Mouse (Mus musculus) brain, adult 2 months (tissue): ENCODE measurements at regions not wholly inside any gene's neighbourhood (a gene's known extent, or its start where the extent isn't known, plus 50 kb on each side); places are given as distances from the start of the nearest gene placed in this dataset.

ENCODE experiments used
- DNase-seq: peaks from one replicate; pipeline ENCODE4 v3.0.0; 2011; ENCODE audit warnings: low read depth, low spot score

GRCm38 (mm10) chr1:137461189-137461588 lies 500.9 kb upstream of the Nr5a2 start:
- DNase-seq: no peak

DNA sequence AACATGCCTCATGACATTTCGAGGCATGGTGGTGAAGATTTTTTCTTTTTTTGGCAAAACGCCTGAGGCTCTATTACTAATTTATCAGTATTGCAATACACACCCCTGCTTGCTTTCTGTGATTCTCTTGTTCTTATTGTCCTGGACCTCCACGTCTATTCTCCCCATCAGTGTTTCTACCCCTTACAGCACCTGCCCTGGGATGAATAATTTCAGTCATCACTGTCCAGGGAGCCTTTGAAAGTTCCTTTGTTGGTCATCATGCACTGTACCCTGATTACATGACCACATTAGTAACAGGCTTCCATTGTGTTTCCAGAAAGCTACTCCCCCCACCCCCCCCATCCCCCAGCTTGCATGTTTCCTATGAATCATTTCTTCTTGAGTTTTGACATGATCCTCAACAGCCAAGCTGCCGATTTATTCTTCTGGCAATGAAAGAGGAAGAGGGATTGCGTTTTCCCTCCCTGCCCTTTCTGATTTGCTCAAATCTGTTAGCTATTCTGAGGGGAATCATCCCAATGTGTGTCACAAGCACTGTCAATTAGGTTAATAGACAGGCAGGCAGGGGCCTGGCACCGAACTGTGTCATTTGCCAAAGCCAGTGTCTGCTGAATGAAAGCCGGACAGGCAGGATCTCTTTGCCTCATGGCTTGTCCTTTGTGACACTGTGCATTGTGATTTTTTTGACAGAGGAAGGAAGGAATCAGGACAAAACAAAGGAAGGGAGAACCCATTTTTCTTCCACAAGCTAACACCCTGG lies 493.4 kb upstream of the Nr5a2 start:
- DNase-seq: peak; percentile 63

- DNase-seq: no peak
These were observed 492.5 kb upstream of the Nr5a2 start for GRCm38 (mm10) chr1:137452749-137453148.

GRCm38 (mm10) chr1:137446497-137446896 lies 486.2 kb upstream of the Nr5a2 start:
- no peak for DNase-seq

DNA sequence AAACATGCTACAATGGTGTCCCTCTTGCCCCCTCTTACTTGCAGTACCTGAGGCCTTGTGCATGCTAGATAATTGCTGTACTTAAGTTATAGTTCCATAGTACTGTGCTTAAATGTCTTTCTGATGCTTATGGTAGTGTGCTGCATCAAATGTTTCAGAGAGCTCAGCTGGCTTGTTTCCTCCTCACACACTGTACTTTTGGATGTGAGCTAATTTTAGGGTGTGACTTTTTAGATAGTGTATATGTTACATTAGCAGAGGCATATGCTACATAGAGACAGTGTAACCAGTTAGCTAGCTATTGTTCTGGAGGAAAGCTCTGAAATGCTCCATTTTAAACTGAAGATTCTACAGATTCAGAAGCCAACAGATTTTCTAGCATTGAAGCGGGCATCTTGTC lies 467.9 kb upstream of the Nr5a2 start:
- DNase-seq: peak; percentile 75

- no peak for DNase-seq
These were observed 458.1 kb upstream of the Nr5a2 start for GRCm38 (mm10) chr1:137418388-137418787.

GRCm38 (mm10) chr1:137396736-137397135 lies 436.5 kb upstream of the Nr5a2 start:
- no peak for DNase-seq

- DNase-seq: no peak
These were observed 427.3 kb upstream of the Nr5a2 start for GRCm38 (mm10) chr1:137387509-137387908.

DNA sequence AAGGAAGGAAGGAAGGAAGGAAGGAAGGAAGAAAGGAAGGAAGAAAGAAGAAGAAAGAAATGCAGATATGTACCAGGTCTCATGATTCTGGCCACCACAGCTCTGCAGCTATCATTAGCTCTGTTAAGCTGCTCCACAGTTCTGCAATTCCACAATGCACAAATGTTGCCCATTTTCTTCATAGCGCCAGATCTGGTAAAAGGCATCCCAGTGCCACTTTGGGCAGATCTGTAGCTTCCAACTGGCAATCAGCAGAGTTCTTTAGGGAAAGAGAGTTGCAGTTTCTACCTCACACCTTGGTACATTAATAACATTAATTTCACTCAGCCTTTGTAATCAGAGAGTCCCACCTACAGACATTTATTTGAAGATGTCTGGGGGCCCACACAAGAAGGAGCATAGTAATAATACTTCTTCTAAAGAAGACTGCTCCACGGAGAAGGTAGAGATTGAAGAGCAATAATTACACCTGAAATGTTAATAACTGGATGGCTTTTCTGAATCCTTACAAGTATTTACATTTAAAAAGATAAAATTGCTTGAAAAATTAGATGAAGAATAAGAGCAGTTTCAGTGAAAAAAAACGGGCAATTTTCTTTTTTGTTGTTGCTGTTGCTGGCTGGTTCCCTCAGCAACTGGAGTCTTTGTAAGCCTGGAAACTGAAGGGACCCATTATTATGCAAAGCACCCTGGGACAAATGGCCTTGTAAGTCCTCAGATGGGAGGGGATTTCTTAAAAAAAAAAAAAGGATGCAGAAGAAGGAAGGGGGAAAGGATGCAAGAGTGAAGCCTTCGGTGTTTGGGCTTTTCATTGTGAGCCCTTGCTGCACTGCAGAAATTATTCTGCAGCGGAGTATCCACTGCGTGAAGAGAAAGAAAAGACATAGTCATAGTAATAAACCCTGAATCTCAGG lies 418.1 kb upstream of the Nr5a2 start:
- DNase-seq: peak; percentile 54

- DNase-seq: no peak
These were observed 416.4 kb upstream of the Nr5a2 start for GRCm38 (mm10) chr1:137376685-137377084.

- no peak for DNase-seq
These were observed 414.4 kb upstream of the Nr5a2 start for GRCm38 (mm10) chr1:137374641-137375040.

GRCm38 (mm10) chr1:137373509-137374420 lies 413.5 kb upstream of the Nr5a2 start:
- no peak for DNase-seq

DNA sequence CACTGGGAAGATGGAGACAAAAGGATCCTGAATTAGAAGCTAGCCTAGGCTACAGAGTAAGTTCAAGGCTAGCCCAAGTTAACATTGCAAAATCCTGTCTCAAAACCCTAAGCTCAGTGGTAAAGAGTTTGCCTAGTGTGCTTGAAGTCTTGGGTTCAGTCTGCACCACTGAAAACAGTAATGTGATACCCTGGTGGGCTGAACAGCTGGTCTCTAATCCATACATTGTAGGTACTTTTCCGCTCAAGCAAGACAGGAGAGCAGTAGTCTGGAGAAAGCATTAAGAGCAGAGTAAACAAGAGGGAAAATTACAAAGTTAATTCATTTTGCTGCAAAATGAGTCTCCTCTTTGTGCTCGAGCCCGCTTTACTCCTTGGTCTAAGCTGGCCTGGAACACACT lies 412.0 kb upstream of the Nr5a2 start:
- no peak for DNase-seq

DNA sequence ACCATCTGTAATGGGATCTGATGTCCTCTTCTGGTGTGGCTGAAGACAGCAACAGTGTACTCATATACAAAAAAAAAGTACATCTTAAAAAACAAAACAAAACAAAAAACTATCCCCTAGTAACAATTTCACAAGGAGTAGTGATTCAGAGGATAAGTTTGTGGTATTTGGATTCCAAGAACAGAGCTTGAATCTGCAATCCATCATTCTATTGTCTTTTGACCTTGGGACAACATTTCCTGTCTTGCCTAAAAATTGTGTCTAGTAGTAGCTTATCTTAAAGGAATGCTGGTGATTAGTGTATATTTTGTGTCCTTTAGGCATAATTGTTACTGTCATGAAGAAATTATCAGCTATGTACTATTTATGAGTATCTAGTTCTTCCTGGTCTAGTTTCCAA lies 404.1 kb upstream of the Nr5a2 start:
- no peak for DNase-seq

GRCm38 (mm10) chr1:137363969-137364368 lies 403.7 kb upstream of the Nr5a2 start:
- no peak for DNase-seq

- DNase-seq: peak; percentile 75
These were observed 403.3 kb upstream of the Nr5a2 start for GRCm38 (mm10) chr1:137363561-137363960.

DNA sequence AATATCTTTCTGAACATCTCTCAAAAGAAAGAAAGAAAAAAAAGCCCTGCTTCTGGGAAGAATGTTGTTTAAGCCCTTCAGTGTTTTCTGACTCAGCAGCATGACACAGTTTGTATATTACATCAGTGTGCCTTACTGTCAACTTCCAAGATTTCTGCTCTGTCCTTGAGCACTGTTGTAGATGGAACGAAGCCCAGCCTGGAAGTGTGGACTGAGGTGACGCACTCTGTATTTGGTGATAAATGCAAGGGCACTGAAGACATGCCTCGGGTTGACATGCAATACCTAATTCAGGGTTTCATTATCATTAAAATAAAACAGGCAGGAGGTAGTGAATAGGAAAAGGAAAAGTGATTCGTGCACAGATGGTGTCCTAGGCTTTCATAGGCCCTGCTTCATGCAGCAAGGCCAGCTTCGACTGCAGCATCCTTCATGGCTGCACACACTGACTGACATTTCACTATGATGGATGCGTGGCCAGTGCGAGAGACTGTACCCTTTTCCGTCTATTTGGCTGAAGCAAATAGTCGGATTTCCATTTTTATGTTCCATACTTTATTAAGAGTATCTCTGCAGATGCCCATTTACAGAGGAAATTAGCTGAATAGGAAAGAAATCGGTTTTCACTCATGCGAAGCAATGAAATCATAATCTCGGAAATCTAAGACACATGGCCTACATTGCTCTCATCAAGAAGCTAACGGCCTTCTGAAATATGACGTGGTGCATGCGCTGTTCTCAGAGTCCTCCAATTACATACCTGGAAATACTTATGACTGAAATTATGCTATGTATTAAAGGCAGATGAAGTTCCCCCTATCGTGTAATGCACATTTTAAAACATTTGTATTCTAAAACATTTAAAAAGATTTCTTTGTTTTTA lies 400.7 kb upstream of the Nr5a2 start:
- DNase-seq: no peak

- DNase-seq: no peak
These were observed 395.8 kb upstream of the Nr5a2 start for GRCm38 (mm10) chr1:137355941-137356512.

DNA sequence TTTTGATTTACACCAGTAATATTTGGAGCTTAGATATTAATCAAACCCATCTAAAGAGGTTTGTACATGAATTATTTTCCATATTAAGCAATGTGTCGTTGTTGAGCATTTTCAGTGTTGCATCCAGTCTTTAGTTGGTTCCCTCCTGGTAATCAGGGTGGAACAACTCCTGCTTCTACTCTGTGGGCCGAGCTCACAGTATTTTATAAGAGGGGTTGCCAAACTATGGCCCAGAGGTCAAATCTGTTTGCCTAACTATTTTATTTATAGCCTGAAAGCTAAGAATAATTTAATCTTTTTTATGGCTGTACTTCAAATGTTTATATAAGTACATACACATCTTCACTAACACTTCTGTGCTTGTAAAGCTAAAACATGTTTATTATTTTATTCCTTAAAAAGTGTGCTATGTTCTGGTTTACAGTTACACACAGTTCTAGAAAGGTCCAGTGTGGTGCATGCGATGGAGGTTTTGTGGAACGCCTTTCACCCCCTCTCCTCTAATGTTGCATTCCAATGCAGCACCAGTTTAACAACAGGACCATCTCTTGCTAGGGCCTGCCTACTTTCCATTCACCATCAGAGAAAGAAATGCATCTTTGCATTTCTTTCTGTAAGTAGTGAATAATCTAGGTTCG lies 392.3 kb upstream of the Nr5a2 start:
- DNase-seq: no peak

DNA sequence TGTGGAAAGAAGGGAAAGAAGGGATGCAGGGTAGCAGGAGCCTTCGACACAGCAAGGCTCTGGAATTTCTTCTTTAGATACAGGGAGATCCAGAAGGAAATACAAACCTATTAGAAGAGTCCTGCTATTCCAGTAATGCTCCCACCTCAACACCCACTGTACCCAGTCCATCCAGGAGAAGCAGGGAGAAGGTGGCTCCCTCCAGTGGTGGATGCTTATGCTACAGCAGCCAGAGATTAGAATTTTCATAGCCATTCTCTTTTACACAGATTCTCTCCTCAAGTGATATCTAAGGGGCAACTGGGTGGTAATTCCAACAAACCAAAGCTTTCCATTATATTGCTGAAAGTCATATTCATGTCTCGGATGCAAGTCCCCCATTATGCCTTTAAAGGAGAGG lies 373.9 kb upstream of the Nr5a2 start:
- DNase-seq: peak; percentile 10
